Mouse (Mus musculus): ENCODE measurements around the gene Fam210b.

GRCm38 (mm10) chr2:172380513-172380912, 35.1 kb downstream of the Fam210b start:
- TF ChIP-seq CTCF (conservative IDR thresholded peaks at IDR 0.05; ENCODE audit: low read length) (no peak), POU5F1 (IDR thresholded peaks at IDR 0.05; ENCODE audit: borderline replicate concordance, low read length) (no peak), NANOG (IDR thresholded peaks at IDR 0.05; ENCODE audit: borderline replicate concordance, low read length) (no peak)

All from E14TG2a.4 (cell line).